In the genomic region with DNA sequence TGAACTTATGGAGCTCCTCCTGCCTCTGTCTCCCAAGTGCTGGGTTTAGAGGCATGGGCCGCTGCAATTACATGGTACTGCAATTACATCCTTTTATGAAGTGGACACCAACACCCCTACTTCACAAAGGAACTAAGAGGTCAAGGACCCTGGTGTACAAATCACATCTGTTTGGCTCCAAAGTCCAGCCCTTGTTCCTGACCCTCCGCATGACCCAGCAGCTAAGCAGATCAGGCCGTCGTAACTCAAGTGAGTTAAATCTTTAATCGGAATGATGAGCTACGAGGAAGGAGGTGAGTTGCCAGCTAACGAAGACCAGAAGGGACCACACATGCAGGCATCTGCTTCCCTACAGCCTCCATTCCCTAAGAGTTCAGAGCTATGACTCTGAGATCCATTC, we compare ENCODE assay signal across 19 mouse cellular contexts. TPM values are rescaled to one million over a fixed set of nuclear protein-coding genes. Genes with fewer than 3 reads are reported as not detected.
DNase-seq lines count a peak whose midpoint lies in the region; ATAC-seq lines count a peak whose summit lies in the region.
"Had no signal": no experiment of that assay in that cellular context is flagged by ENCODE, and none has a peak within 500 bp of the region (broad histone marks: within the 10 kb centered on the region; RNA-seq: fewer than 3 reads in every experiment).

No protein-coding gene starts in this region.

- peaks cover 25% of the 10 kb centered on the region for H3K4me1 ChIP-seq in liver, embryonic 16.5 days (ENCODE audit: control insufficient read depth, low read depth, low read length)
- peaks cover 21% of the 10 kb centered on the region for H3K4me1 ChIP-seq in midbrain, embryonic 10.5 days

- peak overlapping the region; percentile 51 for H3K27ac ChIP-seq in liver, embryonic 16.5 days (ENCODE audit: low read length)
- no peak overlapping the region for H3K27ac ChIP-seq in midbrain, embryonic 10.5 days (replicated peaks)
- H3K27ac ChIP-seq: hindbrain, embryonic 13.5 days; left cerebral cortex, adult 2 months; lung, embryonic 15.5 days had no signal

- peak overlapping the region; percentile 87 for H3K4me2 ChIP-seq in liver, embryonic 16.5 days (ENCODE audit: low read depth, low read length)
- H3K4me2 ChIP-seq: hindbrain, embryonic 13.5 days; lung, embryonic 15.5 days had no signal

- H3K36me3 ChIP-seq in liver, embryonic 16.5 days (ENCODE audit: control insufficient read depth, insufficient read depth), result no peaks in the 10 kb centered on the region
- peaks cover 15% of the 10 kb centered on the region; the same call in 1 of the 2 replicates for H3K36me3 ChIP-seq in midbrain, embryonic 10.5 days
- H3K36me3 ChIP-seq: lung, embryonic 15.5 days had no signal

- H3K27me3 ChIP-seq in liver, embryonic 16.5 days (ENCODE audit: control insufficient read depth, insufficient read depth, low read depth, low read length), result no peaks in the 10 kb centered on the region; the same call in 1 of the 2 replicates
- H3K27me3 ChIP-seq in midbrain, embryonic 10.5 days (ENCODE audit: low read depth, poor library complexity, severe bottlenecking), result no peaks in the 10 kb centered on the region

- no peak for ATAC-seq in liver, embryonic 16.5 days (ENCODE audit: low read depth)
- ATAC-seq: forebrain, embryonic 16.5 days; inflammation-experienced regulatory T-cells, adult 6 months had no signal

- H3K4me3 ChIP-seq in liver, embryonic 16.5 days (ENCODE audit: low read depth, low read length), result peak overlapping the region; percentile 75
- H3K4me3 ChIP-seq in midbrain, embryonic 10.5 days, result no peak overlapping the region
- H3K4me3 ChIP-seq: heart, embryonic 10.5 days; hindbrain, embryonic 13.5 days; left cerebral cortex, adult 2 months; lung, embryonic 15.5 days had no signal

- 0 out of 2 replicates have a peak overlapping the region, but pooled peaks have one; percentile 5 for H3K9ac ChIP-seq in liver, embryonic 16.5 days (ENCODE audit: low read depth, low read length)
- H3K9ac ChIP-seq: lung, embryonic 15.5 days had no signal

- no peaks in the 10 kb centered on the region for H3K9me3 ChIP-seq in liver, embryonic 16.5 days (replicated peaks; ENCODE audit: control insufficient read depth, low read length)
- H3K9me3 ChIP-seq in midbrain, embryonic 10.5 days (replicated peaks), result no peaks in the 10 kb centered on the region
- H3K9me3 ChIP-seq: heart, embryonic 10.5 days; hindbrain, embryonic 13.5 days; lung, embryonic 15.5 days had no signal

- WGBS in liver, embryonic 16.5 days (ENCODE audit: insufficient replicate concordance), result 75% methylated on average over 7 of the region's 7 CpGs
- WGBS in midbrain, embryonic 10.5 days, result 76% methylated on average over 7 of the region's 7 CpGs

- DNase-seq in kidney, adult 18-20 months, result peak; percentile 45
- no peak for DNase-seq in kidney, postnatal 4 days
- DNase-seq in kidney, adult 9 months, result peak; percentile 84
- DNase-seq in kidney, postnatal 36 days, result peak; percentile 60 to 77
- DNase-seq in urinary bladder, postnatal 14 days (ENCODE audit: low spot score), result no peak
- no peak for DNase-seq in midbrain, embryonic 10.5 days (ENCODE audit: low spot score)
- DNase-seq: adrenal gland, postnatal 14 days; gastrocnemius, postnatal 25 days; heart, postnatal 10 days; left cerebral cortex, postnatal 4 days; lung, postnatal 4 days; retina, postnatal 1 day had no signal

RNA-seq across cellular contexts. Expression of a gene that starts 6.7 kb away (rescaled TPM):
- polyA plus RNA-seq in liver, embryonic 16.5 days (2015; fragmentation: Nextera tagmentation; extraction: Ambion mirVana), result 61.8 and 65.8 TPM in 2 replicates
- 33.3 and 36.0 TPM in 2 replicates for polyA plus RNA-seq in midbrain, embryonic 10.5 days (2016; fragmentation: Nextera tagmentation; extraction: Ambion mirVana)

RNA-seq across cellular contexts. Expression of a gene that starts 6.7 kb away (rescaled TPM):
- 17.8 and 19.9 TPM in 2 replicates for polyA plus RNA-seq in liver, embryonic 16.5 days (2015; fragmentation: Nextera tagmentation; extraction: Ambion mirVana)
- 63.8 and 65.9 TPM in 2 replicates for polyA plus RNA-seq in midbrain, embryonic 10.5 days (2016; fragmentation: Nextera tagmentation; extraction: Ambion mirVana)

RNA-seq across cellular contexts. Expression of a gene that starts 19.5 kb away (rescaled TPM):
- polyA plus RNA-seq in liver, embryonic 16.5 days (2015; fragmentation: Nextera tagmentation; extraction: Ambion mirVana), result 30.5 and 30.6 TPM in 2 replicates
- polyA plus RNA-seq in midbrain, embryonic 10.5 days (2016; fragmentation: Nextera tagmentation; extraction: Ambion mirVana), result 33.6 and 34.1 TPM in 2 replicates

RNA-seq across cellular contexts. Expression of a gene that starts 50.8 kb away (rescaled TPM):
- 19.6 and 20.9 TPM in 2 replicates for polyA plus RNA-seq in liver, embryonic 16.5 days (2015; fragmentation: Nextera tagmentation; extraction: Ambion mirVana)
- polyA plus RNA-seq in midbrain, embryonic 10.5 days (2016; fragmentation: Nextera tagmentation; extraction: Ambion mirVana), result 57.5 and 60.4 TPM in 2 replicates

Comparison
In these comparisons a context has a peak if more than half of its experiments do, and no peak if none do; other contexts are left out.
1. DNase-seq: peak in kidney, adult 18-20 months (single experiment), kidney, adult 9 months (single experiment) and kidney, postnatal 36 days (2 of 2); none in kidney, postnatal 4 days (0 of 2), urinary bladder, postnatal 14 days (single experiment) and midbrain, embryonic 10.5 days (single experiment).